Mouse (Mus musculus) cortical plate, adult 2 months (tissue): ENCODE results near the gene Tma7.

ENCODE experiments used
- CTCF ChIP-seq: fragments of 200-500 bp; IDR thresholded peaks from 2 replicates; pipeline ENCODE4 v1.5.1; 2011; ENCODE audit warnings: mild to moderate bottlenecking, control low read depth, low read length; ENCODE audit not compliant: insufficient read depth; ENCODE audit errors: extremely low read depth
- POLR2A ChIP-seq: fragments of 200-500 bp; IDR thresholded peaks from 2 replicates; pipeline ENCODE4 v1.6.1; 2011; ENCODE audit warnings: mild to moderate bottlenecking, low read length, control low read depth; ENCODE audit not compliant: insufficient read depth; ENCODE audit errors: extremely low read depth

DNA sequence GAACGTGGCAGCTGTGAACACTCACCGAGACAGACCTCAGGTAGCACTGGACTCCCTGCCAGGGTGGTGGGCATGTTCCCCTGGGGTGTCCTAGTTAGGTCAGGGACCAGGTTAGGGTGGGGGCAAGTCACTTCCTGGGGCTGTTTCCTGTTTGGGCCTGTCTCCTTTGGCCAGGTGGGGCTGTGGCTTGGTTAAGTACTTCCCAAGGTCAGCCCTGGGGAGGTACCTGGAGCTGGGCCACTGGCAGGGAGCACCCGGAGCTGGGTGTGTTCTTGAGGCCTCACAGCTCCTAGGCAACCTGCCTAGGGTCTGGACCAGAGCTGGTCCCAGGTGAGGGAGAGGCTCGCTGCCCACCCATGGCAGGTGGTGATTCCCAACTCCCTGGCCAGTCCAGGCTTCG is 53.5 kb downstream of the Tma7 start:
- TF ChIP-seq CTCF (no peak), POLR2A (no peak)
